Mouse (Mus musculus): Measurements from ENCODE around the gene Slc16a8. TPM values are rescaled to one million over a fixed set of nuclear protein-coding genes. Genes with fewer than 3 reads are reported as not detected.

Slc16a8 gene
- total RNA-seq, 2 experiments from 2014 or later: not detected

GRCm38 (mm10) chr15:79223641-79224040, 30.9 kb downstream of the Slc16a8 start:
- DNase-seq (ENCODE audit: low spot score in 2 of 2): no peak

DNA sequence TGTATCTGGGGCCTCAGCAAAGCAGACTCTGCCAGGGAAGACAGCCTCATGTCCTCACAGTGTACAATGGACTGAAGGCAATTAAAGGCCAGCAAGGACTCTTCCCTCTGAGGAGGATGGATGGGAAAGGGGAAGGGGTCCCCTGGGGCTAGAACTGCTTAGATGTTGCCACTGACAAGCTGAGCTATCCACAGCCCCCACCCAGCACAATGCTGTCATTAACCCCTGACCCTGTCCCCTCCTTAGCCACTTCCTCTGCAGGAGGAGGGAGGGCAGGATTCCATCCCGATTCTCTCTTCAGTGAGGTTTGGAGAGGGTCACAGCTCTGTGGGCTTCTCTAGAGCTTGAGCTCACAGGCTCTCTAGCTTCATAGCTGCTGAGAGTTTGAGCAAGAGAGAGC, 35.0 kb downstream of the Slc16a8 start:
- DNase-seq (ENCODE audit: low spot score in 2 of 2): no peak

DNA sequence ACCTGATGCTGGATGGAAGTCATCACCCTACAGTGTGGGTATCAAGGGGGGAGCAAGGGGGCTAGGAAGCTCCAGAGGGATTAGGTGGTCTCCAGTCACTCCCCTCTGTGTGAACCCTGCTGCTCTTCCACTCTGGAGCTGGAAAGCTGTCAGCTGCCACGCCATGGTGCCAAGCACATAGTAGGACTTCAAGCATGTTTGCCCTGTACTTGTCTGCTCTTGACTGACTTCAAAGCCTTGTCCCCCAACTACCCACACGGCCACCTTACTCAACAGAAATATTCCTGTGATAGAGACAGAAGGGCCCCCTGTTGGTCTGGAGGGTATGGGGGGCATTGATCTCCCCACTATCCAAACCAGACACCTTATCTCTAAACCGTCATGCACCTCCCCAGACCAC, 38.4 kb downstream of the Slc16a8 start:
- no peak for DNase-seq (ENCODE audit: low spot score in 2 of 2)

DNA sequence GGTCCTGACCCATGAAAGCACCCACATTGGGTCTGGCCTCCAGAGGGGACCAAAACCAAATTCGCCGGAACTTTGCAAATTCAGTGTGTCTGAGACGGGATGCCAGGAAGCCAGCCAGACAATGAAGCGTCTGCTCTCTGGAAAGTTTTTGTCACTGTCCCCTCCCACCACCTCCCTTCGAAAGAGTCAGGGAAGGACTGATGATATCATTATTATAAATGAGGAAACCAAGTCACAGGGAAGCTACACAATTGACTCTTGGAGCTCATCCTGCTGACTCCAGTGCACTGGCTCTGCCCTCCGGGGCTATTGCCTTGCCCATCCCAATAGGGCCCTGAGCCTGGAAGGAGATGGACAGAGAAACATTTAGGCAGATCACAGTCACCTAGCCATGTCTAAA, 41.0 kb downstream of the Slc16a8 start:
- no peak for DNase-seq (ENCODE audit: low spot score in 2 of 2)

DNA sequence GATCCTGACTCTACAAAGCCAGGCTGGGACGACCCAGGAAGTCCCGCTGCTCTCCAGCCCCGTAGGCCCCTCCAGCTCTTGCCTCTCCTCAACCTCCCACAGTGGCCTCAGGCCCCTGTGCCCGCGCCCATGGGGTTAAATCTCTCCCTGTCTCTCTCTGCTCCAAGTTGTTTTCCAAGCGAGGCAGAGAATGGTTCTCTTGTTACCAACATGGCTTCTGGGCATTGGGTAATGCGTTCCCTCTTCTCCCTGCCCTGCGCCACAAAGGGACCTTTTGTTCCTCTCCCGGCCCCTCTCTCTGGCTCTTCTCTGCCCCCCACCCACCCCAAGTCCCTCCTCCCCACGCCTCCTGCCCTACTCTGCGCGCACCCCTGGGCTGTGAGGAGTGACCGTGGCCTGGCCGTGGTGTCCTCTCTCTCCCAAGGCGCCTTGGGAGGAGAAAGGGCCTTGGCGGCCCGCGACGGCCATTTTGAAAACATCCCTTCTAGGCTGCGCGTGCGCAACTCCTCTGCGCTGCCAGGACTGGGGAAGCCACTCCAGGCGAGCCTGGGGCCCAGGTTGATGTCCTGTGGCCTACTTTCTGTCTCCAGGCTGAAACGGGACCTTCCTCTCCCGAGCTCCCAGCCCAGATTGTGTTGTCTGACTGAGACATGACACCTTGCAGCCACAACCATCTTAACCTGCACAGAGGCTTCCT, 41.7 kb downstream of the Slc16a8 start:
- no peak for DNase-seq (ENCODE audit: low spot score in 2 of 2)

DNA sequence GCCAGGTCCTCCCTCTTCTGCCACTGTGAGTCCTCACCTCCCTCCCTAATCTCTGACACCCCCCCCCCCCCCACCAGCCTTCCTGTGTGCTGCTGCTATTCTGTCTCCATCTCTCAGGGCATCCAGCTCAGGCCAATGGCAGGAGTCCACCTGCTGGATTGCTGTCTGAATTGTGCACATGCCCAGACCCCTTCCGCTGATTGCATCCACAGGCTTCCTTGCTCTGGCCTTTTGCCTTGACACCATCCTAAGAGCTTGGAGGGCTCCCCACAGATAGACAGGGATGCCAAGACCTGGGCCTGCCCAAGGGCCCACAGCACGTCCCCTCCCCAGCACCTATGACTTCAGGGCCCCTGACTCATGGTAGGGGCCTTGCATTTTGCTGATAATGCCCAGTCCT, 44.2 kb downstream of the Slc16a8 start:
- no peak for DNase-seq (ENCODE audit: low spot score in 2 of 2)

- peak in 1 of 2 experiments; percentile 50 for DNase-seq (ENCODE audit: low spot score in 2 of 2)
Observed at GRCm38 (mm10) chr15:79208758-79209439, 45.7 kb downstream of the Slc16a8 start.

GRCm38 (mm10) chr15:79208211-79208610, 46.4 kb downstream of the Slc16a8 start:
- peak in 1 of 2 experiments; percentile 37 for DNase-seq (ENCODE audit: low spot score in 2 of 2)

GRCm38 (mm10) chr15:79202575-79202974, 52.0 kb downstream of the Slc16a8 start:
- no peak for DNase-seq (ENCODE audit: low spot score in 2 of 2)

DNA sequence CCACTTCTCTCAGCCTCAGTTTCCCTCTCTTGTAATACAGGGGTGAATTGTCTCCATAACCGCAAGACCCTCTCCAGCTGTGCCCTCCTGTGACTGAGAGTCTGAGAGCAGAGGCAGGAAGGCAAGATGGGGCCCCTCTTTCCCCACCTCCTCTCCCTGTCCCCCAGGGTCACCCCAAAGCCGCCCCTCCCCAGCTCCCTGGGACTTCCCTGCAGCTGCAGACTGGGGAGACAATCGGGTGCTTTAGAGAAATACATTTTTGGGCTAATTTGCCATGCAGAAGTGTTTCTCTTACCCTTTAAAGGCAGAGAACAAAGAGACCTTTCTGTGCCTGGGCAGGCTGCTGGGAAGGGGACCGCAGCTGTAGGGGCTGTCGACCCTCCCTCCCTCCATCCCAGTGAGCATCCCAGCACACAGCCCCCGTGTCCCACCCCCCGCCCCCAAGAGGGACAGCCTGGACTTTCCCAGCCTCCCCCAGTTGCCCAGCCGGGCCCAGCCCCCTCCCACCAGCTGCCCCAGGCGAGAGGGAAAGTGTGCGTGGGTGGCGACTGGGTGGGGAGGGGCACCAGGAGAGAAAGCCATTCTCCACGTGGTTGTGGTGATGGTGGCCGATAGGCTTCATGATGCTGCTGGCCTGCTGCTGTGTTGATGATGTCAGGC, 52.9 kb downstream of the Slc16a8 start:
- DNase-seq (ENCODE audit: low spot score in 2 of 2): no peak

Other genes starting within 250 kb of the Slc16a8 start
- gene H1f0, start 226.3 kb downstream of the Slc16a8 start, total RNA-seq (2021): 100 to 1,000 TPM in 1 of 2 experiments, 10 to 100 TPM in 1; 86.2 to 101 TPM
- gene Galr3, start 212.9 kb downstream of the Slc16a8 start, total RNA-seq (2021): under 1 TPM in 1 of 2 experiments, not detected in 1; 0.27 TPM
- 10 to 100 TPM; 23.9 to 26.5 TPM for gene Ankrd54, start 191.9 kb downstream of the Slc16a8 start, total RNA-seq (2021)
- 100 to 1,000 TPM; 136 to 139 TPM for gene Eif3l, start 179.6 kb downstream of the Slc16a8 start, total RNA-seq (2021)
- 10 to 100 TPM; 39.0 to 45.5 TPM for gene Micall1, start 145.9 kb downstream of the Slc16a8 start, total RNA-seq (2021)
- 100 to 1,000 TPM; 137 to 150 TPM for gene Polr2f, start 113.8 kb downstream of the Slc16a8 start, total RNA-seq (2021)
- gene 1700088E04Rik, start 113.5 kb downstream of the Slc16a8 start, total RNA-seq (2021): 1 to 10 TPM; 7.2 to 8.2 TPM
- 1 to 10 TPM in 1 of 2 experiments, under 1 TPM in 1; 0.76 to 2.4 TPM for gene Sox10, start 89.5 kb downstream of the Slc16a8 start, total RNA-seq (2021)
- 10 to 100 TPM; 15.7 to 18.4 TPM for gene Pick1, start 25.6 kb downstream of the Slc16a8 start, total RNA-seq (2021)
- under 1 TPM in 1 of 2 experiments, not detected in 1; 0.29 TPM for gene Gm49486, start 25.4 kb downstream of the Slc16a8 start, total RNA-seq (2021)
- gene Baiap2l2, start 30.8 kb upstream of the Slc16a8 start, total RNA-seq (2021): under 1 TPM; 0.13 to 0.93 TPM
- gene Pla2g6, start 73.6 kb upstream of the Slc16a8 start, total RNA-seq (2021): 10 to 100 TPM; 25.3 to 26.5 TPM
- gene Maff, start 91.9 kb upstream of the Slc16a8 start, total RNA-seq (2021): 10 to 100 TPM; 14.1 to 44.6 TPM
- 10 to 100 TPM; 48.2 to 83.4 TPM for gene Tmem184b, start 148.8 kb upstream of the Slc16a8 start, total RNA-seq (2021)
- gene Csnk1e, start 200.8 kb upstream of the Slc16a8 start, total RNA-seq (2021): 10 to 100 TPM; 69.2 to 80.6 TPM